Mouse (Mus musculus) thymus, adult 2 months (tissue): Measurements from ENCODE around the gene Fbp1.
A peak's percentile ranks its signal among the peaks of the same experiment; 100 is the strongest.

Experiments
- CTCF ChIP-seq: fragments of 200-500 bp; IDR thresholded peaks from 2 replicates; pipeline ENCODE4 v1.5.1; 2012; ENCODE audit warnings: mild to moderate bottlenecking, control low read depth, low read length, moderate library complexity, borderline replicate concordance; ENCODE audit not compliant: control insufficient read depth, poor library complexity, insufficient read depth; ENCODE audit errors: extremely low read depth
- POLR2A ChIP-seq: fragments of 200-500 bp; IDR thresholded peaks from 2 replicates; pipeline ENCODE4 v1.6.1; 2012; ENCODE audit warnings: mild to moderate bottlenecking, low read length, control low read depth, moderate library complexity; ENCODE audit not compliant: control insufficient read depth, poor library complexity, insufficient read depth; ENCODE audit errors: extremely low read depth

DNA sequence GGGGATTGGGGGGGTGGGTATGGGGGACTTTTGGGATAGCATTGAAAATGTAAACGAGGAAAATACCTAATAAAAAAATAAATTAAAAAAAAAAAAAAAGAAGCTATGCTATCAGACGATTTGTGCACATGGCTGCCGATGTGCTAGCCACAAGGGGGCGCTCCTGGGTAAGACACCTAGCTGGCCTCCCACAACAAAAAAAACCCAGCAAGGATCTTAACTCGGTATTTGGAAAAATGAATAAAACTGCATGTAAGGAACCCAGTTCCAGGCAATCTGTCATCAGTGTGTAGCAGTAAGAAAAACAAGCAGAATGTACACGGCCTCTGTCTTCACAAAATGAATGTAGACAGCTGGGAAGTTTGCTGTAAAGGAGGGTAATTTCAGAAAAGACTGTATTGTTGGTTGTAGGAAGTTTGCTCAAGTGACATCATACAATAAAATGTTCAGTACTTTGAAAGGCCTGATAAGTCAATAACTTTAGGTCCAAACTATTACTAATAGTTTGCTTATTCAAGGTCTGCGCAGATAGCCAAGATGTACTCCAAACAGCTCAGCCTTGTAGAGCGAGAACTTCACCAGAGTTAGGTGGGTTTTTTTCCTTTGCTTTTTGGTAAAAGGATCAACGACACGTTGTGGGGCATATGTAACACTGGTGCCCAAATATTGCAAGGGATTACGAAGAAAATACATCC is 31.7 kb upstream of the Fbp1 start:
- TF ChIP-seq POLR2A (no peak), CTCF (peak; percentile 49; the same call in 1 of the 2 replicates)
